Mouse (Mus musculus) stomach, embryonic 14.5 days (tissue): ENCODE data around the gene Dab1. TPM values are rescaled to one million over a fixed set of nuclear protein-coding genes. Genes with fewer than 3 reads are reported as not detected.

Experiments
- ATAC-seq: fragments of 200-750 bp; cut with Nextera tagmentation; 2 replicates; pipeline ENCODE4 v1.8.0; 2017; ENCODE audit warnings: low read depth, moderate TSS enrichment; ENCODE audit not compliant: insufficient number of reproducible peaks, insufficient read depth, low FRiP score
- H3K27ac ChIP-seq: fragments of 300-500 bp; sonication (generic); 2 replicates; pipeline ENCODE4 v1.5.1; 2014; ENCODE audit warnings: mild to moderate bottlenecking, low read length, moderate library complexity, mixed read lengths
- H3K27me3 ChIP-seq: fragments of 300-500 bp; sonication (generic); 2 replicates; pipeline ENCODE4 v1.6.1; 2014; ENCODE audit warnings: low read length, control low read depth, mixed read lengths; ENCODE audit not compliant: control insufficient read depth, insufficient read depth
- H3K36me3 ChIP-seq: fragments of 300-500 bp; sonication (generic); 2 replicates; pipeline ENCODE4 v1.6.1; 2014; ENCODE audit warnings: mild to moderate bottlenecking, control low read depth, low read length, moderate library complexity, mixed read lengths; ENCODE audit not compliant: control insufficient read depth, insufficient read depth
- H3K4me1 ChIP-seq: fragments of 300-500 bp; sonication (generic); 2 replicates; pipeline ENCODE4 v1.6.1; 2014; ENCODE audit warnings: low read length, control low read depth, mixed read lengths; ENCODE audit not compliant: control insufficient read depth, insufficient read depth
- H3K4me2 ChIP-seq: fragments of 300-500 bp; sonication (generic); replicated peaks from 2 replicates; pipeline ENCODE4 v1.6.1; 2014; ENCODE audit warnings: low read depth, low read length, control low read depth
- H3K4me3 ChIP-seq: fragments of 300-500 bp; sonication (generic); 2 replicates; pipeline ENCODE4 v1.5.1; 2014; ENCODE audit warnings: low read depth, low read length, control low read depth
- H3K9ac ChIP-seq: fragments of 300-500 bp; sonication (generic); replicated peaks from 2 replicates; pipeline ENCODE4 v1.6.1; 2014; ENCODE audit warnings: low read depth, mild to moderate bottlenecking, control low read depth, low read length, moderate library complexity, mixed read lengths
- H3K9me3 ChIP-seq: fragments of 300-500 bp; sonication (generic); 2 replicates; pipeline ENCODE4 v1.6.1; 2016; ENCODE audit warnings: low read depth, low read length, control low read depth; ENCODE audit not compliant: control insufficient read depth
- WGBS: fragments of 180-500 bp; shearing (Covaris S2); extraction: QIAGEN DNeasy Blood & Tissue Kit; methylation state at CpG from one replicate; pipeline ENCODE4 v1.1.7; 2014; 5-methylcytosine and 5-hydroxymethylcytosine counted together
- polyA plus RNA-seq: library from polyadenylated mRNA; unstranded; fragments of >200 nt; fragmentation: Nextera tagmentation; extraction: Ambion mirVana; gene quantifications from 2 replicates; pipeline ENCODE4 v1.2.1, GENCODE M21; 2014

Gene Dab1
- polyA plus RNA-seq, 1 experiment from 2014 or later, result 8.5 TPM

DNA sequence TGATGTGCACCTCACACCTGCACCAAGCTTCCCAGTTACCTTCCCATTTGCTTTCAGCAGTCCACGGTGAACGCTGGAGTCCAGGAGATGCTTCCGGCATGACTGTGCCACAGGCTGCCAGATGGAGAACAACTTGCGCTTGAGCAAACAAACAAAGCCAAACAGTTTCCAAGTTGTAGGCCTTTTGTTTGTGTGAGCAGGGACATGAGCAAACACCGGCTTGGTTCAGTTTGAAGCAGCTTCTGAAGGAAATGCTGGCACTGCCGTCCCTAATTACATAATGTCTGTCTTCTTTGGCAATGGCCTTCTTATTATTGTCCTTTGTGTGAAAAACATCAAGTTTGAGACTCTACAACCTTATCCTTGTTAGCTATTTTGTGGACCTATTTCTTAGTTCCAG lies 664.7 kb downstream of the Dab1 start:
- no peak overlapping the region for H3K27ac ChIP-seq
- WGBS, result 55% methylated on average over 6 of the region's 6 CpGs
- ATAC-seq, result no peak

GRCm38 (mm10) chr4:104288401-104288800 lies 669.2 kb downstream of the Dab1 start:
- no peak for ATAC-seq
- H3K9me3 ChIP-seq, result no peaks in the 10 kb centered on the region
- WGBS, result 84% methylated on average over 3 of the region's 3 CpGs
- H3K27ac ChIP-seq, result no peak overlapping the region
- H3K27me3 ChIP-seq, result no peaks in the 10 kb centered on the region
- no peak overlapping the region for H3K9ac ChIP-seq
- H3K36me3 ChIP-seq, result no peaks in the 10 kb centered on the region
- no peak overlapping the region for H3K4me2 ChIP-seq
- no peaks in the 10 kb centered on the region for H3K4me1 ChIP-seq
- no peak overlapping the region for H3K4me3 ChIP-seq

More for the DNA sequence above, 664.7 kb downstream of the Dab1 start:
- H3K9me3 ChIP-seq, result no peaks in the 10 kb centered on the region
- H3K36me3 ChIP-seq, result no peaks in the 10 kb centered on the region
- no peak overlapping the region for H3K4me2 ChIP-seq
- H3K27me3 ChIP-seq, result no peaks in the 10 kb centered on the region
- no peak overlapping the region for H3K9ac ChIP-seq
- H3K4me1 ChIP-seq, result no peaks in the 10 kb centered on the region
- H3K4me3 ChIP-seq, result no peak overlapping the region

- ATAC-seq, result no peak
- H3K4me3 ChIP-seq, result no peak overlapping the region
- H3K36me3 ChIP-seq, result no peaks in the 10 kb centered on the region
- no peaks in the 10 kb centered on the region for H3K9me3 ChIP-seq
- H3K27me3 ChIP-seq, result no peaks in the 10 kb centered on the region
- H3K4me2 ChIP-seq, result no peak overlapping the region
- no peak overlapping the region for H3K9ac ChIP-seq
- H3K27ac ChIP-seq, result no peak overlapping the region
- H3K4me1 ChIP-seq, result no peaks in the 10 kb centered on the region
- WGBS, result 81% methylated on average over 3 of the region's 3 CpGs
Observed at GRCm38 (mm10) chr4:104301764-104302163, 682.6 kb downstream of the Dab1 start.

- Histone ChIP-seq H3K4me2 (no peak overlapping the region), H3K9me3 (no peaks in the 10 kb centered on the region), H3K4me3 (no peak overlapping the region), H3K4me1 (no peaks in the 10 kb centered on the region), H3K9ac (no peak overlapping the region), H3K36me3 (no peaks in the 10 kb centered on the region), H3K27ac (no peak overlapping the region), H3K27me3 (no peaks in the 10 kb centered on the region)
- WGBS, result 69% methylated on average over 10 of the region's 10 CpGs
- no peak for ATAC-seq
Observed at GRCm38 (mm10) chr4:104302996-104303652, 684.0 kb downstream of the Dab1 start.

- Histone ChIP-seq H3K36me3 (no peaks in the 10 kb centered on the region), H3K9me3 (no peaks in the 10 kb centered on the region), H3K27me3 (no peaks in the 10 kb centered on the region), H3K4me2 (no peak overlapping the region), H3K9ac (no peak overlapping the region), H3K4me3 (no peak overlapping the region), H3K27ac (no peak overlapping the region), H3K4me1 (no peaks in the 10 kb centered on the region)
- ATAC-seq, result no peak
- WGBS, result 76% methylated on average over 2 of the region's 2 CpGs
Observed at GRCm38 (mm10) chr4:104307781-104308180, 688.6 kb downstream of the Dab1 start.

GRCm38 (mm10) chr4:104326221-104326620 lies 707.1 kb downstream of the Dab1 start:
- no peak overlapping the region for H3K9ac ChIP-seq
- H3K9me3 ChIP-seq, result no peaks in the 10 kb centered on the region
- H3K27me3 ChIP-seq, result no peaks in the 10 kb centered on the region
- ATAC-seq, result no peak
- no peaks in the 10 kb centered on the region for H3K36me3 ChIP-seq
- no peak overlapping the region for H3K4me3 ChIP-seq
- no peak overlapping the region for H3K4me2 ChIP-seq
- no peaks in the 10 kb centered on the region for H3K4me1 ChIP-seq
- 78% methylated on average over 5 of the region's 5 CpGs for WGBS
- H3K27ac ChIP-seq, result no peak overlapping the region

GRCm38 (mm10) chr4:104331896-104332295 lies 712.7 kb downstream of the Dab1 start:
- Histone ChIP-seq H3K36me3 (no peaks in the 10 kb centered on the region), H3K4me1 (no peaks in the 10 kb centered on the region), H3K27ac (no peak overlapping the region), H3K4me2 (no peak overlapping the region), H3K4me3 (no peak overlapping the region), H3K9me3 (no peaks in the 10 kb centered on the region), H3K9ac (no peak overlapping the region), H3K27me3 (no peaks in the 10 kb centered on the region)
- WGBS, result 53% methylated on average over 6 of the region's 6 CpGs
- no peak for ATAC-seq

GRCm38 (mm10) chr4:104332399-104332798 lies 713.2 kb downstream of the Dab1 start:
- no peak overlapping the region for H3K27ac ChIP-seq
- H3K4me2 ChIP-seq, result no peak overlapping the region
- no peaks in the 10 kb centered on the region for H3K9me3 ChIP-seq
- H3K27me3 ChIP-seq, result no peaks in the 10 kb centered on the region
- H3K9ac ChIP-seq, result no peak overlapping the region
- 62% methylated on average over 3 of the region's 3 CpGs for WGBS
- no peaks in the 10 kb centered on the region for H3K36me3 ChIP-seq
- no peak overlapping the region for H3K4me3 ChIP-seq
- no peak for ATAC-seq
- H3K4me1 ChIP-seq, result no peaks in the 10 kb centered on the region

DNA sequence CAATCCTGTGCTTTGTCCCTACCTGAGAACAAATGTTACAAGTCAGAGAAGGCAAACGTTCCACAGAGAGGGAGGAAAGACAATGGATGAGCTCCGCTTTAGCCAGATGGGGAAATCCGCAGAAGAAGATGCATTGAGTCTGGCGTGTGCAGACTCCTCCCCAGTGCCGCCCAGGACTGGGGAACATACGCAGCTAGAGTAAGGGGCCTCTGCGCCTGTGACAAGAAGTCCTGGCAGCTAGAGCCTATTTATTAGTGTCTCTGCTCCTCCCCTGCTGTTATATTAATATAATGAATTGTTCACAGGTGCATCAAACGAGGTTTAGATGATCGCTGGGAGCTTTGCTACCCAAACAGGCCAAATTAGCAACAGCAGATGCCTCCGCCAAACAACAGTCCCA lies 718.1 kb downstream of the Dab1 start:
- Histone ChIP-seq H3K27ac (no peak overlapping the region), H3K27me3 (no peaks in the 10 kb centered on the region), H3K9me3 (no peaks in the 10 kb centered on the region), H3K36me3 (no peaks in the 10 kb centered on the region), H3K9ac (no peak overlapping the region), H3K4me1 (no peaks in the 10 kb centered on the region), H3K4me2 (no peak overlapping the region), H3K4me3 (no peak overlapping the region)
- 80% methylated on average over 10 of the region's 10 CpGs for WGBS
- ATAC-seq, result no peak
